Mouse (Mus musculus) frontal cortex, postnatal 36 days (tissue): ENCODE data around the gene Nsfl1c.

Source experiments
- DNase-seq, 2 experiments: peaks; one replicate each; pipeline ENCODE4 v3.0.0; 2022; ENCODE audit warnings: low spot score in 2 of 2

Nsfl1c gene

DNA sequence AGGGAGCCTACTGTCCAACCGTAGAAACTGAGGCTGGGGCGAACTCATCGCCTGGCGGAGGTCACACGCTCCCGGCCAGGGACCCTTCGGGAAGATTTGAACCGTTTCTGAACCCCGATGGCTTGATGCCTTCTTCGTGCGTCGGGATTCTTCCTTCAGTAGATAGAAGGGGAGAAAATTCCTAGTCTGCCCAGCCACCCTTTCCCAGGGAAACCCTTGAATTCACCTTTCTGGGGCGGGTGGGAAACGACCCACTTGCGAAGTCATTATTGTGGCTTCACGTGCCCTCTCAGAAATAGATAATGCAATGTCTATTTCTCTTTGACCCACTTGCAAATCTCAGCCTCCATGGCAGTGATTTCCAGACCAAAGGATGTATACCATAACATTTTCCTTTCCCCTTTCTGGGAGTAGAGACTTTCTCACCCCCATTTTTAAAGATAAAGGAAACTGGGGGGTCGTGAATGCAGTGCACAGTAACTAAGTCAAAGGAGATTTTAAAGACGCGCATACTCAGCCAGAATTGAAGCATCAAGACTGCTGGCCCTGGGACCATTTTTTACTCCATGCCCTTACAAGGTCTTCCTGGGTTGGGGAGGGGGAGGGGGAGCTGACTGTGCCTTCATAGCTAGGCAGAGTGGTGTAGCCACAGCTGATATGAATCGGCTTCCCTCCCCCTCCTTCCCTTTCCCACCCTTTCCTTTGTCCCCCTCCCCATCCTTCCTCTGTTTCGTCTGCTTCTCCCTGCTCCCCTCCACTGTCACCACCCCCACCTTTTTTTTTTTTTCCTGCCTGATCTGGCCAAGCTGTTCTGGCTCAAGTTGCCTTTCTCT lies 49.3 kb downstream of the Nsfl1c start:
- peak in 1 of 2 experiments; percentile 50 for DNase-seq

DNA sequence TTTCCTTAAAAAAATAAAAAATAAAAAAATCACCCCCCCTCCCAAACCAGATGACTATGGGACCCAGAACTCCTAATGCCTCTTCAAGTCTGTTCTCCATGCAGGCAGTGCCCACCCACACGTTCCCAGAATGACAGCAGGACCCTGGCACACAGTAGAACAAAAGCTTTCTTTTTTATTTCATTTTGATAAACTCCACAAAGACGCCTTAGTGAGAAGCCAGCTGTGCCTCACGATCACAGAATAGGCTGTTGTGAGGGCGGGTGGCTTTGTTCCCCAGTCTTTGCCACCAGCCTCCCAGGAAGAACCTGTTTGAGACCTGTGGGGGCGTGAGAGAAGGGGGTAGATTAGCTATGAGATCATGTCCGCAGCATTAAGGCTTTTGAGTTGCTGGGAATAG lies 50.7 kb downstream of the Nsfl1c start:
- peak in 1 of 2 experiments; percentile 54 for DNase-seq

DNA sequence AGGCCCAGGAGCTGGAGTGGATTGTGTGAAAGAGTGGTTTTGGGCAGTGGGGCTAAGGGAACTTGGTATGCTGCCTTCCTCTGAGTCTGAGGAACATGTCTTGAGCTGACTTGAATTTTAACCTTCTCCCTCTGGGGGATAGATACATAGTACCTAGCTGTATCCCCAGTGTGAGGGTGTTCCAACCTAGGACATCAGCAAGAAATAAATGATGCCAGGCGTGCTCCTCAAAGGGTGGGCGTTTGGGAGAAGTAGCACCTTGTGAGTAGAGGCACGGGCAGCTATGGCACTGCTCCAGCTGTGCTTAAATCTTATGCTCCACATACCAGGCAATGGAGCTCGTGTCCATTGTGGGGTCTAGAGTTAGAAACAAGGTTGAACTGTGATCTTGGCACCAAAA lies 52.6 kb downstream of the Nsfl1c start:
- DNase-seq, result no peak

DNA sequence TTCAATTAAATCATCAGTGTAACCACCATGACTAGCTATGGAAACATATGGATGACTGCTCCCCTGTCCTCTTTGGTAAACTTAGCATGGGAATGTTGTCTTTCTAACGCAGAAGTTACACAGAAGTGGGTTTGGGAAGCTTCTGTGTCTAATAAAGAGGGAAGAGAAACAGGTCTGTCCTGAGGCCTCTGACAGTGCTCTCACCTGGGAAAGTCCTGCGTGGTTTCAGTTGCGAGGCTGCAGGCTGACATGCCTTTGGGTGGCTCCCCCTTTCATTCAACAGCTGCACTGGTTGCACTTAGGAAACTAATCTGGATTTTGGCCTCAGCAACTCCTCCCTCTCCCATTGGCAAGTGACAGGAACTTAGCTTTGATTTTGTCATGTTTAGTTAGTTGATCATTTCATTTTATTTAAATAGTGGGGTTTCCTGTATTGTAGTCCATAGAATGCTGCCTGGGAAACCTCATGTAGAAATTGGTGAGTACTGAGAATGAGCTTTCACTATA lies 55.7 kb downstream of the Nsfl1c start:
- no peak for DNase-seq
